Mouse (Mus musculus): ENCODE measurements at regions not wholly inside any gene's neighbourhood (a gene's known extent, or its start where the extent isn't known, plus 50 kb on each side); places are given as distances from the start of the nearest gene placed in this dataset.

DNA sequence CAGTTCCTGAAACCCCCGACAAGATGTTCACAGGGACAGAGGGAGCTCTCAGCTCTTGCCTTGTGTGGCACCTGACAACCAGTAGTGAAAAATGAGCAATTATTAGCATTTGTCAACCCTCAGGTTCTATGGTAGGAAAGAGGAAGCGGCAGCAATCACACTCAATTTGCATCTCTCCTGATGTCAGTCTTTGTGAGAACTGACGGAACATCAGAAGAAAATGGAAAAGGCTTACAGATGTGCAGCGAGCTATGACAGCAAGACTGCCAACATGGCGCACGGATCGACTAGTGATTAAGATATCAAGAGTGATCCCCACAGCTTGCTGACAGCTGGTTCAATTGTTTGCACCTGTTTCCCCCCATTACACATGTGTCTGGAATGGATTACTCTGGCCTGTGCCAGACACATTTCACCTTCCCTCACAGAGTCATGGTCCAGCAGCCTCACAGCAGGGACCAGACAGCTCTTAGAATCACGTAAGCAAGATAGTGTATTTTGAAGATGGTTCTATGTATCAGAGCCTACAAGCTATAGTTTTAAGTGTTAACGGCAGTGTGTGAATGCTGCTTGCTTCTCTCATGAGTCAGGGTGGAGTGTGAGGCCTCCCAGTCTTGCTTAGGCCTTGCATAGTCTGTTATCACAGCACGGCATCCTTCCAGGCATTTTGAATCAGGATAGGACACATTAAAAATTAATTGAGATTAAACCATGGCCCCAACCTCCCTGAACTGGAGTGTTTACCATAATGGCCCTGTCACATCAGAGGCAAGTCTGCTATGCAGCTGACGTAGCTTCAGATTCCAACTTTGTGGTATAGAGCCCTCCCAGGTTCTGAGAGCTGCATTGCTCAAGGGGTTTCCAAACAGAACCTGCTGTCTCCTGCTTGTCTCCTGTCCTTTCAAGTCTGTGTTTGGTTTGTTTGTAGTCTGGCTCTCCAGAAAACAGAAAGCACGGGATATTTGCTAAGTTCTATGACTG is 2258.0 kb downstream of the 4930444P10Rik start:
- no peak for DNase-seq

DNA sequence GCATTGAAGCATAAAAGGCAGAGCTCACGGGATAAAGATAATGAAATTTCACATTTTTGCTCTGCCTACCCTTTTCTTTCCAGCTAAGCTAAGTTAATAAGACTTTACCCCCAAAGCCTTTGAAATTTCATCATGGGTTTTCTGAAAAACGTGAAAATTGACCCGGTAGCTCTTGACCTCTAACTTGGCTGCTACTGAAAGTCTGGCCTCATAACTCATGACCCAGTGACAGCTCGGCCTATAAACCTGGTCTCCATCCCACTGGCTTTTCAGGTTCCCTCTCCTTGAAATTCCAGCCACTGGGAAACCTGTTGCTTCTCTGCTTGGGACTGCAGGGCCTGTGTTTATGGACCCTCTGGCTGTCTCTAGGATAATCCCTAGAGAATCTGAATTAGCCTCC is 2285.3 kb downstream of the 4930444P10Rik start:
- DNase-seq: no peak

DNA sequence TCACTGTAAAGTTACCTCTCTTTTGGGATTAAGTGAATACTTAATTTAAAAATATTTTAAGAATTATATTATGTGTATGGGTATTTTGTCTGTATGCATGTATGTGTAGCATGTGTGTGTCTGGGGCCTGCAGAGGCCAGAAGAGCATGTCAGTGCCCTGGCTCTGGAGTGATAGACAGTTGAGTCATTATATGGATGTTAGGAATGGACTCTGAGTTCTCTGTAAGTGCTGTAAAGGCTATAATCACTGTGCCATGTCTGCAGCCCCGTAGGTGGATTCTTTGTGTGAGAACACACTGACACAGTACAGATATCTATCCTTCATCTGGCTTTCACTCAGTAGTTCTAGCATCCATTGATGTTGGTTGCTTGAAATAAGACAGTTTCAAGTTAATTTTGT is 2292.7 kb downstream of the 4930444P10Rik start:
- no peak for DNase-seq

DNA sequence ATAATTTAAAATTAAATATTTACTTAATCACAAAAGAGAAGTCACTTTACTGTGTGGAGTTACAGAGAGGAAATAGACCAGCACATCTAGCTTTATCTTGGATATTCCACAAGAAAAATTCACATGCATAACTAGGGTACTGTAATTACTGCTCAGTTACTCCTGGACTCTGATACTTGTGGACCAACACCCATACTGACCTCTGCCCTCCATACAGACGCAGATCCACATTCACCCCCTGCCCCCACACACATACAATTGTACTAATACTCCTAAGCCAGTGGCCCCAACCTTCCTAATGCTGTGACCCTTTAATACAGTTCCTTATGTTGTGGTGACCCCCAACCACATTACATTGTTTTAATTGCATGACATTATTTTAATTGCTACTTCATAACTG is 2294.3 kb downstream of the 4930444P10Rik start:
- no peak for DNase-seq

DNA sequence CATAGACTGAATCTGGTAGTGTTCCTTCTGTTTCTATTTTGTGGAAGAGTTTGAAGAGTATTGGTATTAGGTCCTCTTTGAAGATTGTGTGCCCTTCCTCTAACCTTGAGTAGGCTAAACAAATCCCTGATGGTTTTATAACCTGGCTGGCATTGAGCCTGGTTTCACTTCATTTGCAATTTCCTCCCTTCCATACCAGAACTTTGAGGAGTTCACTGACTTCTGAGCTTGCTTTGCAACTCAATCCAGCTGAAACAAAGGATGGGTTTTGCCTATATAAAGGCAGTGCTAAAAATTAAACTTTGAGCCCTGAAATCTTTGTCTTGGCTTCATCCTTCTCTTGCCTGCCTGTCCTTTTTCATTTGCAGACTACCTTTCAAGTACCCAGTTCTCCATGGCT is 2297.9 kb downstream of the 4930444P10Rik start:
- DNase-seq: no peak

DNA sequence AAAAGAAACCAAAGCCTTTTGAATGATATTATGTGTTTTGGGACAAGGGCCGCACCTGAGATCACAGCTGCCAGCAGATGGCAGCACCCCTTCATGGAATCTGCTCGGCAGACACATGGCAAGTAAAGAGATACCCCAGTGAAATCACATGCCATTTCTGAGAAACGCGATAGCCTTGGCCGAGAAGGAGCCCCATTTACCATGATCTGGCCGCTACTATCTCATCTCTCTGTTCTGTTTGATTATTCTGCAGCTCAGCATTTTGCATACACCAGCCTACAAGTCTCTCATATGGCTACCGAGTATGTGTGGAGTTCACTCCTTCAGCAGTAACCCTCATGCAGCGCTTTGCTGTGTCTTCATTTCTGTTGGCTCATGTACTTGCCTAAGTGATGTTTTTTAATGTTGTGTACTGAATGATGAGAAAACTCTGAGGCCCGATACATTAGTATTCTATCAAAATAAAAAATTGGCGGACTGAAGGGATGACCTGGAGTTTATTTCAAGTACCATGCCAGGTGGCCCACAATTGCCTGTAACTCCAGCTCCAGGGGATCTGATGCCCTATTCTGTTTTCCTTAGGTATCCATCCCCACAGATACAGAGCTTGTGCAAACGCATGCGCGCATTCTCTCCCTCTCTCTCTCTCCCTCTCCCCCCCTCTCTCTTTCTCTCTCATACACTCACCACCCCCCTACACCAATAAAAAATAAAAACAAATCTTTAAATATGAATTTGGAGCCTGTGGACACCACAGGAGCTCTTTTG is 2303.6 kb downstream of the 4930444P10Rik start:
- peak; percentile 62 for DNase-seq

DNA sequence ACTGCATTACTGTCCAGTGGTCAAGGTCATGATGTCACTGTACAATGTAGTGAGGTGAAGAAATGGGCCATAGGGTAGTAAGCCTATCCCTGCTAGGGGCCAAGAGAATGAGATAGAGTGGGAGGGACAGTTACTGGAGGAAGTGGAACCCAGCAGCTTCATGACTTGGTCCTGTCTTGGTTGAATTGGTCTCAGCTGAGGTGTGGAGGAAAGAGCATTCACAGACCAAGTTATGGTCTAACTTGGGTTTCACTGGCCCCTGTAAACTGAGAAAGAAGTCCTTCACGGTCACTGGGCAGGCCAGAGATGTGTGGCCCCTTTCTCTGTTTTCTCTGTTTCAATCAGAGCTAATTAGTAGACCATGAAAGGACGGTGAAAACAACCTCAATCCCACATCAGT is 2306.1 kb downstream of the 4930444P10Rik start:
- no peak for DNase-seq

DNA sequence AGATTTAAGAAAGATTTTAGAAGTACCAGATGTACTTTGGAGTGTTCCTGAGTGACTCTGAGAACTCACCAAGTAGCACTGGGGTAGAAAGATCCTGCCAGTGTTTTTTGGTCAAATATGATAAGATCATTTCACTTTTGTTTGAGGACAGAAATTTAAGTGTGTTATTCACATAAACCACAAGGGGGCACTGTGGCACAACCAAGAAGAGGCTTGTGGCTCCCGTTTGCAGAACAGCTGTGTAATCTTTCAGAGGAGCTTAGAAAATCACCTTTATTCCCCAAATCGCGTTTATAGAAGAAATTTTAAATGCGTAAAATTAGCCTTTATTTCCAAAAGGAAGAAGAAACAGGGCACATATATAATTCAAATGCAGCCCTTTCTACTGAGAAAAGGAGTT is 2308.7 kb downstream of the 4930444P10Rik start:
- DNase-seq: peak; percentile 18

DNA sequence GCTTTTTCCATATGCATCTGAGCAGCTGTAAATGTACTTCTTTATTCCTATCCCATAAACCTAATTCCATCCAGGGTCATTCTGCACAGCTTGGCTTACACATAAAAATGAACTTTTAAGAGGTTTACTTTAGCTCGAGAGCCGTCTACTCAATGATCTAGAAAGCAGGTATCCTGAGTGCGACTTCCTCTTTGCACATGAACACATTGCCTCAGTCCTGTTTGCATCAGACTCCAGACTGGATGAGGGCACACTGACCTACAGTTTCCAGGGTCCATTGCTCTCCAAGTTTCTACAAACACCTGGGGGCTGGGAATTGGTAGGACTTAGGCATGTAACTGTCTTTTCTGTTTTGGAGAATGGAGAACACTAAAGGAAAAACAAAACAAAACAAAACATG is 2310.5 kb downstream of the 4930444P10Rik start:
- no peak for DNase-seq

DNA sequence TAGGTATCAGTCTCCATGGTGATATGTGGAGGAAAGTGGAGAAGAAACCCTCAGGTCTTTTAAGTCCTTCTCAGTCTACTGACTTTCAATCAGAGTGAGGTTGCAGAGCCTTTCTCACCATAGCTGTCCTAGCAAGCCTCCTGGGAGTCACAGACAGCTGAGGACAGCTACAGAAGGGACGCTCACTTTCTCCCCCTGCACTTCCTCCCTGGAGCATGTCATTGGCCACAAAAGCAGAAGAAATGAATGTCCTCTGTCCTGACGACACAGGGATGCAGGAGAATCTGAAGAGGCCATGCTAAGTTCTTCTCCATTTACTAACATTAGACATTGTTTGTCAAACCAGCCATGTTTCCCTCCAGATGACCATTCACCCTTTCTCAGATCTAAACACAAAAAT is 2321.0 kb downstream of the 4930444P10Rik start:
- no peak for DNase-seq

DNA sequence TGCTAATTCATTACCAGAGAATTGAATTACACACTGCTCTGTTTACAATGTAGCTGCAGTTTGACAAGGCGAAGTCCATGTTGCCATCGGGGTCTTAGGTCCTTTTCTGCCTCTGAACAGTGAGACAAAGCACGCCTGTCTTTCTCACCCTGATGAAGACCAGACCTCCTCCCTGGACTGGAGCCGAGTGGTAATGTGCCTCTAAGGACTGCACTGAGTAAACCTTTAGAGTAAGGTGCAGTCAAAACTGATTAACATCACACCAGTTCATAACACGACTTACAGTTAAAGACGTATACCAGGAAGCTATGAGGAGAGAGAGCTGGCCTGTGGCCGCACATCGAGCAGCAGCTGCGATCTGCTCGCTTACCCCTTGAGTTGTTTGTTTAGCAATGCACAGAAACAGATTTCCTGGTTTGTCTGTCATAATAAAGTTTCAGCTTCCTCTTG is 2322.1 kb downstream of the 4930444P10Rik start:
- DNase-seq: peak; percentile 11

DNA sequence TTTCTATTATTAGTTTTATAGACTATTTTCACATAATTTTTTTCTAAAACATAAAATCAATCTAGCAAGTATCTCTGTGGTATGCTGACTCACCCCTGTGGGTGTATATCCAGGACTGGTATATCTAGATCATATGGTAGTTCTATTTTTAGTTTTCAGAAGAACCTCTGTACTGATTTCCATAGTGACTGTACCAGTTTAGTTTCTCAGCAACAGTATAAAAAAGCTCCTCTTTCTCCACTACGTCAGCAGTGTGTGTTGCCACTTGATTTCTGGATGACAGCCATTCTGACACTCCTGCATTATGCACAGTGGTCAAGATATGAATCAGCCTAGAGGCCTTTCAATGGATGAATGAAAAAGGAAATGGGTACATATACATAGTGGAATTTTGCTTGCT is 2338.6 kb downstream of the A830018L16Rik start:
- no peak for DNase-seq

DNA sequence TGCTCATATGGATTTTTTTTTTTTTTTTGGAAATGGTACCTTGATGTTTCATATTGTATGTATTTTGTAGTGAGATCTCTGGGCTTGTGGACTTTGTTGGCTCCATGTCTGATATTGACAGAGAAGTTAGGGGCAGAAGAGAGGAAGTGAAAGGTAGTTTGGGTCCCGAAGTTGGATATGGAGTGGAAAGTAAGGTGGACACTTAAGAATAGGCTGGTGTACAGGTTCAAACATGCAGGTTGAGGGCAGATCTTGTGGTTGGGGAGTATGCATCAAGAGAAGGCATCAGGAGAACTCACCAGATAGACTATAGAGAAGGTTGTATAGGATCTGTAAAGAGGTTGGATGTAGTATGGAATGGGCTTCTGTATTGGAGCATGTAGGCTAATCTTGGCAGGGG is 2337.5 kb downstream of the A830018L16Rik start:
- DNase-seq: no peak

All from liver (tissue).